Mouse (Mus musculus) embryo, embryonic 10.5 days (tissue): Measurements from ENCODE around the gene Lce1j.
"Not testable (repeated sequence)": the region's sequence is repeated elsewhere in the genome, so short reads cannot be mapped to it uniquely, and the experiment has no call there.

Experiments
- DNase-seq: peaks from one replicate; pipeline ENCODE4 v3.0.0-alpha.2; 2015; ENCODE audit warnings: low spot score

Lce1j gene

DNA sequence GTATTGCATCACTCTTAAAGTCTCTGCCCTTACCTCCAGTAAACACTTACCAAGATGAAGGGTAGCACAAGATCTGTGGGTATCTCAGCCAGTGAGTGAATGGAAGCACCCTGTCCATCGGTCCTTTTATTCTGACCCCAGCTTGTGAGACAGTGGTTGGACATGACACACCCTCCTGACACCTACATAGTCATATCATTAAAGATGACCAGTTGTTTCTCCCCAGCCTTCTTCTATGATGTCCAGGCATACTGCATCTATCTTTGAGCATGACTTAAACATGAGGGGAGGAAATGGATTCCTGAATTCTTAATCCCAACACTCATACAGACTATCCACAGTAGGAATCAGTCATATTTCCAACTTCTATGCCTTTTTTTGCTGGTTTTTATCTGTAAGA, at the start of gene Lce1j:
Gene Lce1j, minus strand, starts transcription at position 101 of the 400 bp plus-strand sequence.
- no peak for DNase-seq

DNA sequence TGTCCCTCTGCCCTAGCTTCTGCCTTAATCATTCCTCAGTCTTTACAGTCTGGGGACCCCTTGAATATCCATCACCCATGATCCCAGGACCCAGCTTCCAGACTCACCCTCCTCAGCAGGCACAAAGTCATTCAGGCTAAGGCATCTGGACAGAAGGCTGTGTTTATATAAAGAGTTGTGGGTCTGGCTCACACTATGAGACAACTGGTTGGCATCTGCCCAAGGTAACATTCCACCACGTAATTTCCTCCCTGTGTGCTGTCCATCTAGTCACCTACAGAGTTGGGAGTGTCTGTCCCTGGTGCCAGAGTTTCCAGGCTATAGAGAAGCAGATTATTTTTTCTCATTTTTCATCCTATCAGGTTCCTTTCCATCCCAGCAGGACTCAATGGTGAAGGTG, 36.8 kb upstream of the Lce1j start, which contains the start of gene Kprp:
Gene Kprp, minus strand, starts transcription at position 140 of the 400 bp plus-strand sequence.
- DNase-seq = no peak

DNA sequence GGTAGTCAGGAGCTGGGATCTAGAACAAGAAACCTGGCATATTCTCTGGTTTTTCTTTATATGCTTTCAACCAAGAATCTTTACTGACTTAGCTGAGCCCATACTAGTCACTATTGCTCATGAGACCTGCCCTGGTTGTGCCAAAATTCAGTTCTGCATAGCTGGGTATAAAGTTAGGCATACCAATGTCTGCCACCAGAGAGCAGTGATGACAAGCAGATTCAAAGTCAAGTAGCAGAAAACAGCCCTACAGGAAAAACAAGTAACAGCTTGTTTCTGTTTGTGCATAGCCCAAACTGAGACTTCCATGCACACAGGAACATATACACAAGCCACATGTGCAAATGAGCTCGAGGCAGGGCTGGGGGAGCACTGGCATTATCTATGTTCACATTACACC, 35.5 kb upstream of the Lce1j start:
- no peak for DNase-seq

DNA sequence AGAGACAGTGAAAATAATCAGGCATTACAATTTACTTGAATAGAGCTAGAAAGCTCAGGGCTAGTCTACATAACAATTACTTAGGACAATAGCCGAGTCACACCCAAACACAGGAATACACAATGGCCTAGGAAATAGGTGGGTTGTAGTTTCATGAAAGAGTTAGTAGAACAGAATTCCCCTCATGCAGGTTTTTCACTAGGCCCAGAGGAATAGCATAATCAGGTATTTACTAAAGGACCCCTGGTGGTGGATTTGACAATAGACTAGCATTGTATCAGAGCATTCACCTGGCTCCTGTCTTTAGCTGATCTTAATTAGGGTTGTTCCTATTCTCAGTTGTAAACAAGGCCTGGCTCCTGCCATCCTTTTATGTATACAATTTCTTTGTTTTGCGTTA, 25.7 kb upstream of the Lce1j start:
- not testable (repeated sequence) for DNase-seq

DNA sequence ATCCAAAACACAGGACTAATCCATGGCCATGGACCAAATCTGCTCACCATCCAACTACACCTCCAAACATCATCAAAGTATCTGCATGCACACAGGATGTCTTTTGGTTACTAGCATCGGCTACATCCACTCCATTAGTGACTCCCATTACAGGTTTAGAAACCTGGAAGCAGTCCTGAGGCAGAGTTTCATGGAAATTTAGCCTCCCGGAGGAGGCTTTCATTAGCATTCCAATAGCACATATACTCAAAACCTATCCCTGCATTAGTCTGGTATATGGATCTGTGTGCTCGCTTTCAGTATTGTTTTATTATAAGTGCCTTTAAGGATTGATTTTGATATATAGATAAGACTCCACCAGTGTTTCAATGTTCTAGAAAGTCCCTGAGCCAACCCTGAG, 25.3 kb upstream of the Lce1j start:
- no peak for DNase-seq

DNA sequence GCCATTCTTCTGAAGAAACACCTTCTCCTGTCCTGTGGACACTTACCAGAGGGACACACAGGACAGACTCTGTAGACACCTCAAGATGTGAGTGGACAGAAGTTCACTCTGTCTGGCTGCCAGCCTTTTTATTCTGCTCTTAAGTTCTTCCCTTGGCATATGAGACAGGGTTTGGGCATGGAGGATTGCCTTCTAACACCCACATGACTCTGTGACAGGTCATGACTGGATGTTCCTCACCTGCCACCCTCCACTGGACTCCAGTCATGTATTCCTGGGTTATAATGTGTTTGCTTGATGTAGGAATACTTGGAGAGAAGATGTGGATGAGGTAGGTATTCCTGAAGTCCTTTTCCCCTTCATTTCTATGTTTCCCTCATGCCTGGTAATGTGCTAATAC, 17.5 kb upstream of the Lce1j start, which contains the start of gene Lce1k:
Gene Lce1k, minus strand, starts transcription at position 101 of the 400 bp plus-strand sequence.
- no peak for DNase-seq

DNA sequence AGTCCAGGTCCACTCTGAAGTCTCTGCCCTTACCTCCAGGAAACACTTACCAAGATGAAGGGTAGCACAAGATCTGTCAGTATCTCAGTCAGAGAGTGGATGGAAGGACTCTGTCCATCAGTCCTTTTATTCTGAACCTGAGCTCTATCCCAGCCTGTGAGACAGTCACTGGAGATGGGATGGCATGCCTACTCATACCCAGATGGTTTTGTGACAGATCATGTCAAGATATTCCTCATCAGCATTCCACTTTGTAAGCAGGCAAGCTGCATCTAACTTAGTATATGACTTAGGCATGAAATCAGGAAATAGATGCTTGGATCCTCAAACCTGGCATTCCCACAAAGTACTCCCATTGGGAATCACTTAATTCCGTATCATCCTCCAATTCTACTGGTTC, 11.5 kb downstream of the Lce1j start, which contains the start of gene Lce1i:
Gene Lce1i, minus strand, starts transcription at position 101 of the 400 bp plus-strand sequence.
- DNase-seq = no peak

DNA sequence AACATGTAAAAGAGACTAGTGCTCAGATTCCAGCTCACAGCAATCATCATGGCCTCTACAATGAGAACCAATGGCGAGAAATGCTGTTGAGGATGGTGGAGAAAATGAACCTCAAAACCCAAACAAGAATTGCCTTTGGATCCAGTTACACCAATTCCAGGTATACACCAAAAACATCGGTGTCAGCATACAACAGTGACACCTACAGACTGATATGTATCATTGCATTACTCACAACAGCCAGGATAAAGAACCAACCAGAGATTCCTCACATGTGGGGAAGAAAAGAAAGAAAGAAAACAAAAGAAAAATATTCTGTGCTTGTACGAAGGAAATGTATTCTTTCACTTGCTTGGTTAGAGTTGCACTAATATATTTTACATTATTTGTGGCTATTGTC, 18.7 kb downstream of the Lce1j start:
- peak; percentile 39 for DNase-seq

DNA sequence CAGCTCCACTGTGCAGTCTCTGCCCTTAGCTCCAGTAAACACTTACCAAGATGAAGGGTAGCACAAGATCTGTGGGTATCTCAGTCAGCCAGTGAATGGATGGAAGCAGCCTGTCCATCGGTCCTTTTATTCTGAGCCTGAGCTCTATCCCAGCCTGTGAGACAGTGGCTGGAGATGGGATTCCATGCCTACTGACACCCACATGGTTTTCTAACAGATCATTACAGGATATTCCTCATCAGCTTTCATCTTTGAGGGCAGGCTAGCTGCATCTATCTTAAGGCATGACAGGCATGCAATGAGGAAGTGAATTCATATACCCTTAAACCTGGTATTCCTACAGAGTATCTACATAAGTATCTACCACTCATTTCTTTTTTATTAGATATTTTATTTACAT, 25.3 kb downstream of the Lce1j start, which contains the start of gene Lce1h:
Gene Lce1h, minus strand, starts transcription at position 101 of the 400 bp plus-strand sequence.
- DNase-seq = no peak

DNA sequence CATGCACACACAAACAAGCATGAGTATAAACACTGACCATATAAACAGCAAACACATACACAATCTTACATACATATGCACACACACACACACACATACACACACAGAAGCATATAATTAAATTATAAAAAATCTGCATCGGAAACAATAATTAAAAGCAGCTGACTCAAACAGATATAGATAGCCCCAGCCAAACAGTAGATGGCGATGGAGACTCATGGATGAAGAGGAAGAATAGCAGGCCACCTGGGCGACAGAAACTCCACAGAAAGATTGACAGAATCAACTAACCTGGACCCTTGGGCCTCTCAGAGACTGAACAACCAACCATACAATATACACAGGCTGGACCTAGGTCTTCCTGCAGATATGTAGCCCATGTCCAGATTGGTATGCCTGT, 37.1 kb downstream of the Lce1j start:
- DNase-seq = peak; percentile 4

DNA sequence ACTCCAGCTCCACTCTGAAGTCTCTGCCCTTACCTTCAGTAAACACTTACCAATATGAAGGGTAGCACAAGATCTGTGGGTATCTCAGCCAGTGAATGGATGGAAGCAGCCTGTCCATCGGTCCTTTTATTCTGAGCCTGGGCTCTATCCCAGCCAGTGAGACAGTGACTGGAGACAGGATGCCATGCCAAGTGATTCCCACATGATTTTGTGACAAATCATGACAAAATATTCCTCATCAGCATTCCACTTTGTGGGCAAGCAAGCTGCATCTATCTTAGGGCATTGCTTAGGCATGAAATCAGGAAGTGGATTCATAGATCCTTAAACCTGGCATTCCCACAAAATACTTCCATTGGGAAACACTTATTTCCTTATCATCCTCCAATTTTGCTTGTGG, 38.1 kb downstream of the Lce1j start, which contains the start of gene Lce1g:
Gene Lce1g, minus strand, starts transcription at position 101 of the 400 bp plus-strand sequence.
- no peak for DNase-seq

DNA sequence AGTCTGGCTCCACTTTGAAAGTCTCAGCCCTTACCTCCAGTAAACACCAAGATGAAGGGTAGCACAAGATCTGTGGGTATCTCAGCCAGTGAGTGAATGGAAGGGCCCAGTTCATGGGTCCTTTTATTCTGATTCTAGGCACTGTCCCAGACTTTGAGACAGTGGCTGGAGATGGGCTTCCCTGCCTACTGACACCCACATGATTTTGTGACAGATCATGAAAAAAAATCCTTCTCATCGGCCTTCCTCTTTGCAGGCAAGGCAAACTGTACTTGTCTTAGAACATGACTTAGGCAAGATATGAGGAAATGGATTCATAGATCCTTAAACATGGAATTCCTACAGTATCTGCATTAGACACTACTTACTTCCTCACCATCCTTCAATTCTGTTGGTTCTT, 51.3 kb downstream of the Lce1j start, which contains the start of gene Gm38119:
Gene Gm38119, minus strand, starts transcription at position 101 of the 400 bp plus-strand sequence.
- DNase-seq = no peak
